In the genomic region with DNA sequence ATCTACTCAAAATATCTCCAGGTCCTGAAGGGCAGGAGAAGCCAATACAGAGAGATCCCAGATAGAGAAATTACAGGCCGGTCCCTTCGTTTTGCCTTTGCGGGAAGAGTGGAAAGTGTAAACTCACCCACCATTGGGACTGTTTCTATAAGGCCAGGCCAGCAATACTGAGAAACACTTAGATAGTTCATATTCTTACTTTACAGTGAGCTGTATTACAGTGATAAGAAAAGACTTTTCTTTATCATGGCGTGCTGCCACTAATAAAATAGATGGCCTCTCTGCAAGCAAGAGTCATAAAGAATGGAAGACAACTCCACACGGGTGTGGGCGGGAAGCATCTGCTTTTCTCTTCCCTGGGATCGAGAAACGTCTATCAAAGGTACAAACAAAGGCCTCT, we compare ENCODE assay signal across 8 mouse cellular contexts. TPM values are rescaled to one million over a fixed set of nuclear protein-coding genes. Genes with fewer than 3 reads are reported as not detected.
DNase-seq lines count a peak whose midpoint lies in the region; ATAC-seq and TF ChIP-seq lines count a peak whose summit lies in the region.
"Had no signal": no experiment of that assay in that cellular context is flagged by ENCODE, and none has a peak within 500 bp of the region (broad histone marks: within the 10 kb centered on the region; RNA-seq: fewer than 3 reads in every experiment).

No protein-coding gene starts in this region.

- H3K4me3 ChIP-seq in liver, embryonic 11.5 days (ENCODE audit: low read depth, low read length), result no peak overlapping the region
- no peak overlapping the region for H3K4me3 ChIP-seq in liver, postnatal 0 days (ENCODE audit: low read depth, low read length)
- H3K4me3 ChIP-seq in embryonic facial prominence, embryonic 10.5 days, result no peak overlapping the region

- ATAC-seq in liver, embryonic 11.5 days (replicated peaks; ENCODE audit: low FRiP score), result peak; percentile 40; the same call in 1 of the 2 replicates
- no peak for ATAC-seq in liver, postnatal 0 days
- 0 out of 2 replicates have a peak, but pooled peaks have one; percentile 30 for ATAC-seq in erythroid progenitor cell, adult 5-6 weeks (replicated peaks; ENCODE audit: low FRiP score, poor library complexity, severe bottlenecking)
- ATAC-seq in megakaryocyte progenitor cell, adult 5-6 weeks (replicated peaks; ENCODE audit: poor library complexity), result peak; percentile 61

- H3K4me1 ChIP-seq in liver, embryonic 11.5 days (replicated peaks; ENCODE audit: control insufficient read depth, insufficient read depth, low read length), result peaks cover 9% of the 10 kb centered on the region
- no peaks in the 10 kb centered on the region for H3K4me1 ChIP-seq in liver, postnatal 0 days (ENCODE audit: insufficient read depth)
- peaks cover 32% of the 10 kb centered on the region for H3K4me1 ChIP-seq in embryonic facial prominence, embryonic 10.5 days

- no peak overlapping the region for H3K4me2 ChIP-seq in liver, embryonic 11.5 days
- no peak overlapping the region for H3K4me2 ChIP-seq in liver, postnatal 0 days (ENCODE audit: low read depth, low read length)

- peak overlapping the region; percentile 25; the same call in 1 of the 2 replicates for H3K27ac ChIP-seq in liver, embryonic 11.5 days (ENCODE audit: low read depth, low read length)
- H3K27ac ChIP-seq in liver, postnatal 0 days (ENCODE audit: low read depth), result no peak overlapping the region
- peak overlapping the region; percentile 76; the same call in 1 of the 2 replicates for H3K27ac ChIP-seq in embryonic facial prominence, embryonic 10.5 days (replicated peaks)

- TF ChIP-seq CTCF in liver, postnatal 0 days (IDR thresholded peaks at IDR 0.05; ENCODE audit: low read depth), result no peak

- no peak for TF ChIP-seq EP300 in liver, postnatal 0 days (IDR thresholded peaks at IDR 0.05; ENCODE audit: low read depth)

- WGBS in liver, embryonic 11.5 days, result 67% methylated on average over 8 of the region's 8 CpGs
- WGBS in liver, postnatal 0 days (ENCODE audit: insufficient replicate concordance), result 52% methylated on average over 8 of the region's 8 CpGs
- 85% methylated on average over 8 of the region's 8 CpGs for WGBS in embryonic facial prominence, embryonic 10.5 days

- no peaks in the 10 kb centered on the region for H3K9me3 ChIP-seq in liver, embryonic 11.5 days (ENCODE audit: control insufficient read depth, low read length)
- H3K9me3 ChIP-seq in liver, postnatal 0 days (ENCODE audit: low read length), result no peaks in the 10 kb centered on the region
- no peaks in the 10 kb centered on the region for H3K9me3 ChIP-seq in embryonic facial prominence, embryonic 10.5 days

- no peak for DNase-seq in liver, embryonic 11.5 days (ENCODE audit: low spot score)
- no peak for DNase-seq in liver, postnatal 0 days
- no peak for DNase-seq in embryonic facial prominence, embryonic 10.5 days (ENCODE audit: low spot score)
- DNase-seq in gastrocnemius, adult 18-20 months (ENCODE audit: low spot score), result no peak
- DNase-seq in B cell, adult 2 months, result no peak
- DNase-seq: kidney, adult 11 months had no signal

- no peaks in the 10 kb centered on the region for H3K27me3 ChIP-seq in liver, embryonic 11.5 days (replicated peaks; ENCODE audit: control insufficient read depth, insufficient read depth, low read length)
- H3K27me3 ChIP-seq in liver, postnatal 0 days (ENCODE audit: insufficient read depth, low read length), result no peaks in the 10 kb centered on the region
- H3K27me3 ChIP-seq in embryonic facial prominence, embryonic 10.5 days (replicated peaks; ENCODE audit: low read depth, poor library complexity, severe bottlenecking), result no peaks in the 10 kb centered on the region

- H3K9ac ChIP-seq in liver, embryonic 11.5 days (ENCODE audit: low read depth, low read length), result no peak overlapping the region
- no peak overlapping the region for H3K9ac ChIP-seq in liver, postnatal 0 days (replicated peaks)

- H3K36me3 ChIP-seq in liver, embryonic 11.5 days (ENCODE audit: control insufficient read depth, insufficient read depth, low read length), result no peaks in the 10 kb centered on the region
- no peaks in the 10 kb centered on the region for H3K36me3 ChIP-seq in liver, postnatal 0 days (replicated peaks; ENCODE audit: insufficient read depth, low read length)
- H3K36me3 ChIP-seq in embryonic facial prominence, embryonic 10.5 days (replicated peaks), result no peaks in the 10 kb centered on the region

RNA-seq across cellular contexts. Expression of a gene that starts 36.9 kb away (rescaled TPM):
- 294 and 295 TPM in 2 replicates for polyA plus RNA-seq in liver, embryonic 11.5 days (2014; fragmentation: Nextera tagmentation; extraction: Ambion mirVana)
- polyA plus RNA-seq in liver, postnatal 0 days (2015; fragmentation: Nextera tagmentation; extraction: Ambion mirVana), result 128 and 143 TPM in 2 replicates
- polyA plus RNA-seq in embryonic facial prominence, embryonic 10.5 days (2016; fragmentation: Nextera tagmentation; extraction: Ambion mirVana), result 864 and 874 TPM in 2 replicates
- 9.7 and 41.1 TPM in 2 replicates for total RNA-seq in erythroid progenitor cell, adult 5-6 weeks (2015; ENCODE audit: low replicate concordance)
- total RNA-seq in erythroid progenitor cell, adult 5-6 weeks (2017; ENCODE audit: low replicate concordance), result 13.6 and 36.1 TPM in 2 replicates
- total RNA-seq in megakaryocyte progenitor cell, adult 5-6 weeks (2015), result 38.8 and 43.0 TPM in 2 replicates
- 21.2 and 28.5 TPM in 2 replicates for total RNA-seq in megakaryocyte progenitor cell, adult 5-6 weeks (2017)
- 10 to 100 TPM; 15.2 to 21.6 TPM for total RNA-seq in gastrocnemius, adult 18-20 months (2021)
